ENCODE assay signal across 8 mouse cellular contexts in genomic region chr11:107130221-107130788, GRCm38 (mm10). TPM values are rescaled to one million over a fixed set of nuclear protein-coding genes. Genes with fewer than 3 reads are reported as not detected.
DNase-seq lines count a peak whose midpoint lies in the region; ATAC-seq lines count a peak whose summit lies in the region.

No protein-coding gene starts in this region.

- H3K27me3 ChIP-seq in heart, embryonic 12.5 days (replicated peaks) = no peaks in the 10 kb centered on the region
- no peaks in the 10 kb centered on the region for H3K27me3 ChIP-seq in hindbrain, embryonic 12.5 days
- no peaks in the 10 kb centered on the region for H3K27me3 ChIP-seq in midbrain, embryonic 11.5 days (ENCODE audit: control insufficient read depth, insufficient read depth, low read length)

- no peak for ATAC-seq in heart, embryonic 12.5 days (ENCODE audit: insufficient number of reproducible peaks, low FRiP score)
- no peak for ATAC-seq in hindbrain, embryonic 12.5 days (ENCODE audit: low FRiP score)
- no peak for ATAC-seq in midbrain, embryonic 11.5 days (ENCODE audit: low FRiP score)
- no peak for ATAC-seq in inflammation-experienced regulatory T-cells, adult 6 months

- H3K4me3 ChIP-seq in heart, embryonic 12.5 days = peak overlapping the region; percentile 96
- peak overlapping the region; percentile 94 for H3K4me3 ChIP-seq in hindbrain, embryonic 12.5 days
- peak overlapping the region; percentile 70 for H3K4me3 ChIP-seq in midbrain, embryonic 11.5 days (ENCODE audit: low read depth, low read length)

- peaks cover 19% of the 10 kb centered on the region for H3K4me1 ChIP-seq in heart, embryonic 12.5 days (replicated peaks)
- peaks cover 20% of the 10 kb centered on the region for H3K4me1 ChIP-seq in hindbrain, embryonic 12.5 days
- peaks cover 13% of the 10 kb centered on the region for H3K4me1 ChIP-seq in midbrain, embryonic 11.5 days (ENCODE audit: control insufficient read depth, insufficient read depth, low read length)

- H3K4me2 ChIP-seq in heart, embryonic 12.5 days = peak overlapping the region; percentile 87
- peak overlapping the region; percentile 69 for H3K4me2 ChIP-seq in hindbrain, embryonic 12.5 days (replicated peaks)
- peak overlapping the region; percentile 82 for H3K4me2 ChIP-seq in midbrain, embryonic 11.5 days

- intact Hi-C loops in heart, postnatal 14 days (cut with DNase I) = no loop called here

- H3K9me3 ChIP-seq in heart, embryonic 12.5 days (replicated peaks) = no peaks in the 10 kb centered on the region
- no peaks in the 10 kb centered on the region for H3K9me3 ChIP-seq in hindbrain, embryonic 12.5 days (replicated peaks)
- H3K9me3 ChIP-seq in midbrain, embryonic 11.5 days (ENCODE audit: control insufficient read depth, low read length) = no peaks in the 10 kb centered on the region

- H3K27ac ChIP-seq in heart, embryonic 12.5 days (ENCODE audit: poor library complexity, severe bottlenecking) = no peak overlapping the region
- no peak overlapping the region for H3K27ac ChIP-seq in hindbrain, embryonic 12.5 days
- H3K27ac ChIP-seq in midbrain, embryonic 11.5 days (ENCODE audit: low read depth, low read length) = no peak overlapping the region; the same call in 1 of the 2 replicates

- peak overlapping the region; percentile 99 for H3K9ac ChIP-seq in heart, embryonic 12.5 days
- H3K9ac ChIP-seq in hindbrain, embryonic 12.5 days = peak overlapping the region; percentile 95
- peak overlapping the region; percentile 91 for H3K9ac ChIP-seq in midbrain, embryonic 11.5 days (ENCODE audit: low read length)

- 3% methylated on average over 18 of the region's 18 CpGs for WGBS in heart, embryonic 12.5 days
- WGBS in hindbrain, embryonic 12.5 days = 2% methylated on average over 18 of the region's 18 CpGs
- WGBS in midbrain, embryonic 11.5 days = 2% methylated on average over 18 of the region's 18 CpGs

- DNase-seq in heart, postnatal 14 days = no peak
- DNase-seq in MN1 (ENCODE audit: low spot score) = peak; percentile 17
- peak; percentile 94 for DNase-seq in midbrain, embryonic 11.5 days (ENCODE audit: low spot score, missing footprints)
- no peak for DNase-seq in right cerebral cortex, postnatal 36 days (ENCODE audit: low spot score in 2 of 2)
- no peak for DNase-seq in layer of hippocampus, adult 8-10 months (ENCODE audit: low spot score in 2 of 2)

- no peaks in the 10 kb centered on the region for H3K36me3 ChIP-seq in heart, embryonic 12.5 days
- 0 out of 2 replicates have a peak, but pooled peaks cover 3% of the 10 kb centered on the region for H3K36me3 ChIP-seq in hindbrain, embryonic 12.5 days
- no peaks in the 10 kb centered on the region for H3K36me3 ChIP-seq in midbrain, embryonic 11.5 days (ENCODE audit: control insufficient read depth, insufficient read depth, low read length)

RNA-seq across cellular contexts. Expression of gene Bptf, which starts 1.6 kb away (rescaled TPM):
- polyA plus RNA-seq in heart, embryonic 12.5 days (2016; fragmentation: Nextera tagmentation; extraction: Ambion mirVana) = 19.6 and 21.7 TPM in 2 replicates
- 10 to 100 TPM; 34.8 to 38.6 TPM for total RNA-seq in heart, postnatal 14 days (2021)
- polyA plus RNA-seq in hindbrain, embryonic 12.5 days (2016; fragmentation: Nextera tagmentation; extraction: Ambion mirVana) = 38.5 and 41.0 TPM in 2 replicates
- 38.5 and 41.8 TPM in 2 replicates for polyA plus RNA-seq in midbrain, embryonic 11.5 days (2014; fragmentation: Nextera tagmentation; extraction: Ambion mirVana)
- 10 to 100 TPM; 65.3 to 83.4 (median 77.4) TPM for total RNA-seq in layer of hippocampus, adult 8-10 months (2022)
- polyA plus RNA-seq in inflammation-experienced regulatory T-cells, adult 6 months (2017; shearing (Covaris generic)) = 10 to 100 TPM; 44.7 to 85.4 (median 83.8) TPM

RNA-seq across cellular contexts. Expression of gene Nol11, which starts 58.9 kb away (rescaled TPM):
- polyA plus RNA-seq in heart, embryonic 12.5 days (2016; fragmentation: Nextera tagmentation; extraction: Ambion mirVana) = 45.4 and 45.6 TPM in 2 replicates
- total RNA-seq in heart, postnatal 14 days (2021) = 10 to 100 TPM; 17.2 to 19.4 TPM
- 57.1 and 62.1 TPM in 2 replicates for polyA plus RNA-seq in hindbrain, embryonic 12.5 days (2016; fragmentation: Nextera tagmentation; extraction: Ambion mirVana)
- 68.3 and 76.1 TPM in 2 replicates for polyA plus RNA-seq in midbrain, embryonic 11.5 days (2014; fragmentation: Nextera tagmentation; extraction: Ambion mirVana)
- 10 to 100 TPM; 25.2 to 30.5 (median 27.1) TPM for total RNA-seq in layer of hippocampus, adult 8-10 months (2022)
- polyA plus RNA-seq in inflammation-experienced regulatory T-cells, adult 6 months (2017; shearing (Covaris generic)) = 10 to 100 TPM; 39.3 to 62.7 (median 43.0) TPM

Comparison
In these comparisons a context has a peak if more than half of its experiments do, and no peak if none do; other contexts are left out.
1. DNase-seq: peak in MN1 (single experiment) and midbrain, embryonic 11.5 days (single experiment); none in heart, postnatal 14 days (0 of 2), right cerebral cortex, postnatal 36 days (0 of 2) and layer of hippocampus, adult 8-10 months (0 of 2).
2. Peak in every context shown above with its lines, with median percentiles within 50 percentile points of each other: H3K4me2 ChIP-seq, H3K4me3 ChIP-seq and H3K9ac ChIP-seq.